Mouse (Mus musculus) hindbrain, postnatal 0 days (tissue): ENCODE measurements around the gene Cacna1b. TPM values are rescaled to one million over a fixed set of nuclear protein-coding genes. Genes with fewer than 3 reads are reported as not detected.

ENCODE experiments used
- ATAC-seq: fragments of 200-750 bp; cut with Nextera tagmentation; 2 replicates; pipeline ENCODE4 v1.8.0; 2017; ENCODE audit warnings: mild to moderate bottlenecking, moderate TSS enrichment, moderate library complexity
- DNase-seq: peaks from one replicate; pipeline ENCODE4 v3.0.0-alpha.2; 2015; ENCODE audit warnings: low spot score
- H3K27ac ChIP-seq: fragments of 300-500 bp; sonication (generic); 2 replicates; pipeline ENCODE4 v1.5.1; 2014; ENCODE audit warnings: mild to moderate bottlenecking
- H3K27me3 ChIP-seq: fragments of 300-500 bp; sonication (generic); 2 replicates; pipeline ENCODE4 v1.6.1; 2014; ENCODE audit warnings: low read length, mixed read lengths; ENCODE audit not compliant: insufficient read depth
- H3K36me3 ChIP-seq: fragments of 300-500 bp; sonication (generic); 2 replicates; pipeline ENCODE4 v1.6.1; 2014; ENCODE audit warnings: low read length, mixed read lengths; ENCODE audit not compliant: insufficient read depth
- H3K4me1 ChIP-seq: fragments of 300-500 bp; sonication (generic); 2 replicates; pipeline ENCODE4 v1.6.1; 2014; ENCODE audit warnings: antibody characterized with exemption, low read length, mixed read lengths; ENCODE audit not compliant: insufficient read depth
- H3K4me2 ChIP-seq: fragments of 300-500 bp; sonication (generic); 2 replicates; pipeline ENCODE4 v1.6.1; 2014; ENCODE audit warnings: low read depth, mild to moderate bottlenecking, low read length, moderate library complexity, mixed read lengths
- H3K4me3 ChIP-seq: fragments of 300-500 bp; sonication (generic); 2 replicates; pipeline ENCODE4 v1.5.1; 2014; ENCODE audit warnings: low read length
- H3K9ac ChIP-seq: fragments of 300-500 bp; sonication (generic); replicated peaks from 2 replicates; pipeline ENCODE4 v1.6.1; 2014; ENCODE audit warnings: mild to moderate bottlenecking, low read length, moderate library complexity, mixed read lengths
- H3K9me3 ChIP-seq: fragments of 300-500 bp; sonication (generic); 2 replicates; pipeline ENCODE4 v1.6.1; 2016; ENCODE audit warnings: low read length, mixed read lengths
- CTCF ChIP-seq: IDR thresholded peaks from 2 replicates; pipeline ENCODE4 v1.5.1; 2016; ENCODE audit warnings: antibody characterized with exemption, control low read depth, low read depth
- WGBS: fragments of 180-500 bp; shearing (Covaris S2); extraction: QIAGEN DNeasy Blood & Tissue Kit; methylation state at CpG from one replicate; pipeline ENCODE4 v1.1.7; 2014; 5-methylcytosine and 5-hydroxymethylcytosine counted together
- polyA plus RNA-seq: library from polyadenylated mRNA; unstranded; fragments of >200 nt; fragmentation: Nextera tagmentation; extraction: Ambion mirVana; gene quantifications from 2 replicates; pipeline ENCODE4 v1.2.1, GENCODE M21; 2015
- total RNA-seq: library from RNA; depleted of rRNA; stranded (reverse); fragments of >200 nt; gene quantifications from 2 replicates; pipeline ENCODE4 v1.2.3, GENCODE M21; 2014

Cacna1b gene
- total and polyA plus RNA-seq, 2 experiments from 2014 or later: 11.8 to 103 TPM

- H3K27me3 ChIP-seq: no peaks in the 10 kb centered on the region
- no peaks in the 10 kb centered on the region for H3K4me1 ChIP-seq
- no peaks in the 10 kb centered on the region for H3K9me3 ChIP-seq
- H3K4me2 ChIP-seq: no peak overlapping the region
- no peak overlapping the region for H3K27ac ChIP-seq
- DNase-seq (no peak), ATAC-seq (no peak)
- H3K9ac ChIP-seq: no peak overlapping the region
- WGBS: 70% methylated on average over 1 of the region's 1 CpGs
- no peak for TF ChIP-seq CTCF
- peaks cover 11% of the 10 kb centered on the region; the same call in 1 of the 2 replicates for H3K36me3 ChIP-seq
- H3K4me3 ChIP-seq: no peak overlapping the region
Measured at GRCm38 (mm10) chr2:24680731-24681130, 82.2 kb downstream of the Cacna1b start.

- TF ChIP-seq CTCF: no peak
- 92% methylated on average over 2 of the region's 2 CpGs for WGBS
- no peak overlapping the region for H3K9ac ChIP-seq
- no peak for DNase-seq
- peaks cover 11% of the 10 kb centered on the region; the same call in 1 of the 2 replicates for H3K36me3 ChIP-seq
- no peak overlapping the region for H3K27ac ChIP-seq
- H3K9me3 ChIP-seq: no peaks in the 10 kb centered on the region
- no peaks in the 10 kb centered on the region for H3K4me1 ChIP-seq
- no peak for ATAC-seq
- H3K4me3 ChIP-seq: no peak overlapping the region
- no peak overlapping the region for H3K4me2 ChIP-seq
- H3K27me3 ChIP-seq: no peaks in the 10 kb centered on the region
Measured at GRCm38 (mm10) chr2:24680176-24680575, 82.8 kb downstream of the Cacna1b start.

- 37% methylated on average over 50 of the region's 50 CpGs for WGBS
- H3K27ac ChIP-seq: no peak overlapping the region
- peaks cover 11% of the 10 kb centered on the region; the same call in 1 of the 2 replicates for H3K36me3 ChIP-seq
- DNase-seq: peak; percentile 70
- H3K4me2 ChIP-seq: peak overlapping the region; percentile 16; the same call in 1 of the 2 replicates
- H3K9ac ChIP-seq: no peak overlapping the region
- no peaks in the 10 kb centered on the region for H3K27me3 ChIP-seq
- H3K4me3 ChIP-seq: no peak overlapping the region
- no peaks in the 10 kb centered on the region for H3K9me3 ChIP-seq
- no peaks in the 10 kb centered on the region for H3K4me1 ChIP-seq
- ATAC-seq: peak; percentile 65
- TF ChIP-seq CTCF: peak; percentile 70
Measured at GRCm38 (mm10) chr2:24679012-24679651, 83.8 kb downstream of the Cacna1b start.

GRCm38 (mm10) chr2:24678538-24678937 is 84.4 kb downstream of the Cacna1b start:
- no peak overlapping the region for H3K27ac ChIP-seq
- TF ChIP-seq CTCF: no peak
- DNase-seq: no peak
- no peak overlapping the region for H3K9ac ChIP-seq
- no peaks in the 10 kb centered on the region for H3K27me3 ChIP-seq
- no peaks in the 10 kb centered on the region for H3K9me3 ChIP-seq
- H3K4me1 ChIP-seq: no peaks in the 10 kb centered on the region
- 79% methylated on average over 5 of the region's 5 CpGs for WGBS
- no peak for ATAC-seq
- no peak overlapping the region for H3K4me3 ChIP-seq
- no peak overlapping the region for H3K4me2 ChIP-seq
- peaks cover 11% of the 10 kb centered on the region; the same call in 1 of the 2 replicates for H3K36me3 ChIP-seq

- ATAC-seq: no peak
- Histone ChIP-seq H3K4me1 (no peaks in the 10 kb centered on the region), H3K27me3 (no peaks in the 10 kb centered on the region), H3K9ac (no peak overlapping the region), H3K27ac (no peak overlapping the region), H3K36me3 (peaks cover 11% of the 10 kb centered on the region; the same call in 1 of the 2 replicates), H3K4me2 (no peak overlapping the region), H3K4me3 (no peak overlapping the region), H3K9me3 (no peaks in the 10 kb centered on the region)
- no peak for TF ChIP-seq CTCF
- DNase-seq: no peak
- 49% methylated on average over 4 of the region's 4 CpGs for WGBS
Measured at GRCm38 (mm10) chr2:24678110-24678509, 84.8 kb downstream of the Cacna1b start.

GRCm38 (mm10) chr2:24677629-24678028 is 85.3 kb downstream of the Cacna1b start:
- Histone ChIP-seq H3K9me3 (no peaks in the 10 kb centered on the region), H3K27ac (no peak overlapping the region), H3K4me1 (no peaks in the 10 kb centered on the region), H3K27me3 (no peaks in the 10 kb centered on the region), H3K4me2 (no peak overlapping the region), H3K9ac (no peak overlapping the region), H3K4me3 (no peak overlapping the region), H3K36me3 (peaks cover 11% of the 10 kb centered on the region; the same call in 1 of the 2 replicates)
- WGBS: 96% methylated on average over 3 of the region's 3 CpGs
- ATAC-seq (no peak), DNase-seq (no peak)
- no peak for TF ChIP-seq CTCF

- H3K4me3 ChIP-seq: no peak overlapping the region
- H3K27ac ChIP-seq: no peak overlapping the region
- no peak for TF ChIP-seq CTCF
- WGBS: 76% methylated on average over 6 of the region's 6 CpGs
- H3K9ac ChIP-seq: no peak overlapping the region
- no peaks in the 10 kb centered on the region for H3K4me1 ChIP-seq
- DNase-seq: no peak
- no peak for ATAC-seq
- no peak overlapping the region for H3K4me2 ChIP-seq
- no peaks in the 10 kb centered on the region for H3K27me3 ChIP-seq
- no peaks in the 10 kb centered on the region for H3K9me3 ChIP-seq
- H3K36me3 ChIP-seq: peaks cover 11% of the 10 kb centered on the region; the same call in 1 of the 2 replicates
Measured at GRCm38 (mm10) chr2:24674432-24675006, 88.4 kb downstream of the Cacna1b start.
